Mouse (Mus musculus) right cerebral cortex, postnatal 14 days (tissue): ENCODE data around the gene Sppl2b.
"Not testable (repeated sequence)": the region's sequence is repeated elsewhere in the genome, so short reads cannot be mapped to it uniquely, and the experiment has no call there.

ENCODE experiments used
- DNase-seq: peaks from one replicate; pipeline ENCODE4 v3.0.0; 2022

Sppl2b gene

DNA sequence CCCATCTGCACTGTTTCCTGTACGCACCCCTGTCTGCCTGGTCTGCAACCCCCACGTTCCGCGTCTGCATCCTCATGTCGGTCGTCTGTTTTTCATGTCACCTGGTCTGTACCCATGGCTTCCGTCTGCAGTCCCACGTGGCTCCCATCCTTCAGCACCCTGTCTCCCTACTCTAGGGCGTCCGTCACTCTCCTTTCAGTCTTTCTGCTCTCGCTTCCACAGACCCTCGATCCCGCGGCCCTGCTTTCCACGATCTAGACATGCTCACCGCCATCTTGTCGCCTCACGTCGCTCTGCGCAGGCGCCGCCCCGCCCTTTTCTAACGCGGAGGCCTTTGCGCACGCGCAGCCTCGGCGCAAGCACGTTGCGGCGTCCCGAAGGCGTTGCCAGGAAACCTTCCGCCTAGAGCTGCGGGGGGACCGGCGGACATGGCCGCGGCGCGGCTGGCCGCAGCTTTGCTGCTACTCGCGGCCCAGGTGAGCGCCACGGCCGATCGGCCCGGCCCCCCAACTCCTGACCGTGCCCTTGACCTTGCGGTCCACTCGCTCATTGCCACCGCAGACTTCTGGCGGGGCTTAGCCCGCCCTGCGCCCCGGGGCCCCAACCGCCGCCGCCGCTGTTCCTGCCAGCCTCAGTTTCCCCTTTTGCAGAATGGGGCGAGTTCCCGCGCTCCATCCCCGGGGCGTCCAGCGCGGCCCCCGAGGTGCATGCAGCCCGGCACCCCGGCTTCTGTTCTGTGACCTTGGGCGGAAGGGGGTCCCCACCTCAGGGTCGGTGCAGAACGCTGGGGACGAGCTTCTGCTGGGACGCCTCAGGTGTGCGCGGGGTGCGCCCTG is at the start of gene Sppl2b, which contains the start of gene Lsm7:
TSS of gene Sppl2b (plus strand) at position 363 of the 836 bp plus-strand sequence.
TSS of gene Lsm7 (minus strand) at position 297 of the 836 bp plus-strand sequence.
- peak; percentile 96 for DNase-seq

DNA sequence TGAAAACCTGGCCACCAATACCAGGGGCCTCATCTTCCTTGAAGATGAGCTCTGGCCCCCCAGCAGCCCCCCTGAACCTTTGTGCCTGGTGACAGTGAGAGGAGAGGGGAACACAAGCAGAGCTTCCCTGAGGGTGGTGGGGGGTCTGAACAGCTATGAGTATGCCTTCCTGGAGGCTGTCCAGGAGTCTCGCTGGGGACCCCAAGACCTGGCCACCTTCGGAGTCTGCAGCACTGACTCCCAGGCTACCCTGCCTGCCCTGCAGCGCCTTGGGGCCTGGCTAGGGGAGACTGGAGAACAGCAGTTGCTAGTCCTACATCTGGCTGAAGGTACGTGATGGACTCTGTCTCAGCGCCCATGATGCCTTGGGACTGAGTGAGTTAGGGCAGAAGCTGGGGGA is 49.8 kb upstream of the Sppl2b start:
- peak; percentile 7 for DNase-seq

GRCm38 (mm10) chr10:80805925-80806324 is 49.1 kb upstream of the Sppl2b start:
- DNase-seq, result peak; percentile 87

GRCm38 (mm10) chr10:80806341-80807056 is 48.6 kb upstream of the Sppl2b start:
- no peak for DNase-seq

- peak; percentile 84 for DNase-seq
Measured at GRCm38 (mm10) chr10:80807057-80807627, 47.9 kb upstream of the Sppl2b start.

DNA sequence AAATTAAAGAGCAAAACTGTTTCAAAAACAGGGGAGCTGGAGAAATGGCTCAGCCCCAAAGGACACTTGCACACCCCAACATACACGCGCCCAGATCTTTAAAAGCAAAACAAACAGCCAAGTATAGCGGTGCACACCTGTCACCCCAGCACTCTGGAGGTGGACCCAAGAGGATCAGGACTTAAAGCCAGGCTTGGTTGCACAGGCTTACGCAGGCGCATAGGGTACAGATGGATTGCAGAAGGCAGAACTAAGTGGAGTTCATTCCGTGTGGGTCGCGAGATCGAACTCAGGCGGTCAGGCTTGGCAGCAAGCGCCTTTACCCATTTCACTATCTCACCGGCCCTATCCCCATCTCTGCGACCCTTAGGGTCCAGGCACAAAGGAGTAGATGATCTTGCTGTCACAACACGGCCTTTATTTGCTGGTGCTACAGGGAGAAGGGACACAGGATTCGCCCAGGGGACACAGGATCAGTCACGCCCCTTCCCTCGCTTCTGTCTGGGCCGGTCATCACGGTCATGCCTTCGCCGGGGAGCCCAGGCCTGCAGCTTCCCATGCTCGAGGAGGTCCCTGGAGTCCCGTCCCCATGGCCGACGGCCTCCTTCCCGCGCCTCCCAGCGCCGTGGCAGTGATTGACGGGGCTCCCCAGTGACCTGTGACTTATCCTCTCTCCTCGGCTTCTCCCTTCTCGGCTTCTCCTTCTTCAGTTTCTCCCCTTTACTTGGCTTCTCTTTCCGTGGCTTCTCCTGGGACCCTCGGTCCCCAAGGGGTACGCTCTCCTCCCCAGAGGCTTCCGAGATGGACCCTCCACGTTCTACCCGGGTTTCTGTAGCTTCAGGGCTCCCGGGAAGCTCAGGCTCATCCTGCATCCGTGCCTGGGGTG is 46.7 kb upstream of the Sppl2b start:
- DNase-seq, result no peak

DNA sequence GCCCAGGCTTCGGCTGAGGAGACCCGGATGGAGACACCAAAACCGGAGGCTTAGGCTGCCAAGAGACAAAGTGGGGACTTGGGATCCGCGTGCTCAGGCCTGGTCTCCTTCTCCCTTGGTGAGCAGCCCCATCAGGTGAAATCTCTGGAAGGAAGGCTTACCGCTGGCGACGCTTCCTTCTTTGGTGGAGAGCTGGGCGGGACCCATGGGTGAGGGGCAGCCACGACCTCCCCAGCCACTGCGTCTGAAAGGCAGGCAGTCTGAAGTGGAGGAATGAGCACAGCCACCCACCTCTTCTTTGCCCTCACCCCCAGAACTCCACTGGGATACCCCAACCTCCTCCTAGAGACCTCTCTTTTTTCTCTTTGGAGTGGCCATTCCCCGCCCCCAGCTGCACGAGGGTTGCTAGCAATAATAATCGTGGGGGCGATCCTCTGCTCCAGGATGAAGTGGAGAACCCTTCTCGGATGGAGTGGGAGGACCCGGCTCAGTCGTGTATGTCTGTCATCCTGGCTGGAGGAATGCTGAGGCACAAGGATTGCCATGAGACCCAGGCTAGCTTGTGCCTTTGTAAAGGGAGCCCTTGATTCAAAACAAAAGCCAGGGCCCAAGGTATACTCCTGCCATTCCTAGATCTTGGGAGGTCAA is 46.0 kb upstream of the Sppl2b start:
- peak; percentile 41 for DNase-seq

DNA sequence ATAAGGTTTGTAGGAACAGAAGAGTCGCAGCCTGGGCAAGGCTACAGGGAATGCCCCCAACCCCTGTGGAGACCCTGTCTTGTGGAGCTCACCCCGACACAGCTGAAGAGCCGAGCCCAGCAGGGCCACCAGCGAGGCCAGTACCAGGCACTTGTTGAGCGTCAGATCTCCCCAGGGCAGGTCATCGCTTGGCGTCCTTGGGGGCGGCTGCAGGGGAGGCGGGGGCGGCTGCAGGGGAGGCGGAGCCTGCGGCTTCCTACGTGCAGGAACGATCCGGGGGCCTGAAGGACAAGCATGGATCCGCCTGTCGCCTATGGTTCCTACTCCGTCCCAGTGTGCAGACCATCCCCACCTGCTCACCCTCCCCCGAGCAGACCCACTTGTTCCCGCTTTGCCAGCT is 45.0 kb upstream of the Sppl2b start:
- DNase-seq, result no peak

DNA sequence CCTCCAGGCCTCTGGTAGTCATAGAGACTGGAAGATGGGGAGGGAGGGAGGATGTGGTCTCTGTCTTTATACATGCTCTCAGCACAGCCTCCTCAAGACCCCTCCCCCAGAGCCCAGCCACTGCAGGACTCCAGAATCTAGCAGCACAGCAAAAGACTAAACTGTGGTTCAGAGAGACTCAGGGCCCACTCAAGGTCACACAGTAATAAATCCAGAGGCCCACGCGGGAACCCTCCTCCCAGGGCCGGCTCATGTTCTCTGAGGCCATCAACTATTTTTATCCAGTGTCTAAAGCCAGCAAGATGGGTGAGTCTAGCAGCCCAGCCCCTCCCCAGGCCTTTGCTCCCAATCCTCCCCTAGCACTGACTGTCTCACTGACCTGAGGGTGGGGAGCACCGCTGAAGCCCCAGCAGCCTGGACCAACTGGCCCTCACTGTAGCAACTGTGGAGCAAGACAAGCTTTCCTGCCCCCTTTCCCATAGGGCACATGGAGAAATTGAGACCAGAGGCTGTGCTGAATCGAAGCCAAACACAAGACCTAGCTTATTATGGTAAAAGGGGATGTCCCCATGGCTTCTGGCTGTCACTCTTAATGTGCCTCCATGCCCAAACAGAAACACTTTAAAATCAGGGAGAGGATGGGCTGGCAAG is 42.6 kb upstream of the Sppl2b start:
- no peak for DNase-seq

GRCm38 (mm10) chr10:80813366-80813765 is 41.7 kb upstream of the Sppl2b start, which contains the start of gene Jsrp1:
Gene Jsrp1 (minus strand): TSS chr10:80813498.
- DNase-seq, result no peak

GRCm38 (mm10) chr10:80814800-80815199 is 40.3 kb upstream of the Sppl2b start:
- no peak for DNase-seq

GRCm38 (mm10) chr10:80816303-80816702 is 38.8 kb upstream of the Sppl2b start:
- not testable (repeated sequence) for DNase-seq

GRCm38 (mm10) chr10:80817164-80817563 is 37.9 kb upstream of the Sppl2b start:
- DNase-seq, result no peak

DNA sequence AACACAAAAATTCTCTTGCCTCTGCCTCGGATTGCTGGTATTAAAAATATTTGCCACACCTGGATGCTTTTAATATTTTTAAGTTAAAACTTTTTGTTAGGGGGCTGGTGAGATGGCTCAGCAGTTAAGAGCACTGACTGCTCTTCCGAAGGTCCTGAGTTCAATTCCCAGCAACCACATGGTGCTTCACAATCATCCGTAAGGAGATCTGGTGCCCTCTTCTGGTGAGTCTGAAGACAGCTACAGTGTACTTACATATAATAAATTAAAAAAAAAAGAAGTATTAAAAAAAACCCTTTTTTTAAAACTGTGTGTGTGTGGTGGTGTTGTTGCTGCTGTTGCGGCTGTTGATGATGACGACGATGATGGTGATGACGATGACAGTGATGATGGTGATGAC is 37.1 kb upstream of the Sppl2b start:
- not testable (repeated sequence) for DNase-seq

- DNase-seq, result no peak
Measured at GRCm38 (mm10) chr10:80818599-80819281, 36.3 kb upstream of the Sppl2b start.

GRCm38 (mm10) chr10:80819406-80819805 is 35.7 kb upstream of the Sppl2b start:
- DNase-seq, result no peak

GRCm38 (mm10) chr10:80821991-80822390 is 33.1 kb upstream of the Sppl2b start:
- no peak for DNase-seq

GRCm38 (mm10) chr10:80822528-80822927 is 32.5 kb upstream of the Sppl2b start:
- DNase-seq, result no peak

GRCm38 (mm10) chr10:80823316-80823715 is 31.8 kb upstream of the Sppl2b start:
- no peak for DNase-seq

GRCm38 (mm10) chr10:80823847-80824643 is 31.0 kb upstream of the Sppl2b start:
- no peak for DNase-seq
